Comparison of ENCODE assay signal across 23 mouse cellular contexts in genomic region chr9:9944872-9945271, GRCm38 (mm10).
A peak's percentile ranks its signal among the peaks of the same experiment; 100 is the strongest.
DNase-seq lines count a peak whose midpoint lies in the region; ATAC-seq and TF ChIP-seq lines count a peak whose summit lies in the region.
"Had no signal": no experiment of that assay in that cellular context is flagged by ENCODE, and none has a peak within 500 bp of the region (broad histone marks: within the 10 kb centered on the region; RNA-seq: fewer than 3 reads in every experiment).

No protein-coding gene starts in this region.

- H3K4me3 ChIP-seq in kidney, postnatal 0 days (replicated peaks; ENCODE audit: low read depth, low read length): no peak overlapping the region
- H3K4me3 ChIP-seq in lung, embryonic 16.5 days (ENCODE audit: low read length): no peak overlapping the region
- H3K4me3 ChIP-seq: embryonic facial prominence, embryonic 10.5 days; embryonic facial prominence, embryonic 12.5 days; forebrain, embryonic 13.5 days; forebrain, embryonic 15.5 days had no signal

- no peak overlapping the region for H3K27ac ChIP-seq in kidney, postnatal 0 days
- H3K27ac ChIP-seq in lung, embryonic 16.5 days (ENCODE audit: low read length): no peak overlapping the region
- H3K27ac ChIP-seq: embryonic facial prominence, embryonic 10.5 days; embryonic facial prominence, embryonic 12.5 days; forebrain, embryonic 13.5 days; forebrain, embryonic 15.5 days had no signal

- no peak overlapping the region for H3K4me2 ChIP-seq in kidney, postnatal 0 days (ENCODE audit: low read length)
- H3K4me2 ChIP-seq in lung, embryonic 16.5 days (ENCODE audit: low read depth, low read length): no peak overlapping the region
- H3K4me2 ChIP-seq: embryonic facial prominence, embryonic 12.5 days; forebrain, embryonic 13.5 days; forebrain, embryonic 15.5 days had no signal

- H3K9ac ChIP-seq in kidney, postnatal 0 days (ENCODE audit: low read depth, low read length): no peak overlapping the region
- H3K9ac ChIP-seq in lung, embryonic 16.5 days (ENCODE audit: low read length): no peak overlapping the region
- H3K9ac ChIP-seq: embryonic facial prominence, embryonic 12.5 days; forebrain, embryonic 13.5 days; forebrain, embryonic 15.5 days; forebrain, postnatal 0 days had no signal

- H3K36me3 ChIP-seq in kidney, postnatal 0 days (ENCODE audit: insufficient read depth, low read length): no peaks in the 10 kb centered on the region
- H3K36me3 ChIP-seq in lung, embryonic 16.5 days (ENCODE audit: control insufficient read depth, insufficient read depth, low read length): no peaks in the 10 kb centered on the region
- H3K36me3 ChIP-seq: embryonic facial prominence, embryonic 10.5 days; embryonic facial prominence, embryonic 12.5 days; forebrain, embryonic 15.5 days; G1E had no signal

- no peak for TF ChIP-seq CTCF in kidney, postnatal 0 days (IDR thresholded peaks at IDR 0.05; ENCODE audit: low read depth)

- ATAC-seq in kidney, postnatal 0 days (replicated peaks; ENCODE audit: low FRiP score, low read depth): no peak
- peak; percentile 74 for ATAC-seq in lung, embryonic 16.5 days (ENCODE audit: low read depth)
- ATAC-seq: CD4-positive, CD25-positive, alpha-beta regulatory T cell, adult 4 months; forebrain, embryonic 13.5 days; forebrain, embryonic 15.5 days; forebrain, postnatal 0 days; Patski had no signal

- DNase-seq in cerebellum, adult 9-10 months: peak; percentile 3
- no peak for DNase-seq in cerebellum, postnatal 10 days
- DNase-seq in kidney, postnatal 0 days (ENCODE audit: low spot score): peak; percentile 25
- DNase-seq in kidney, adult 9 months: no peak
- no peak for DNase-seq in lung, adult 18-20 months
- DNase-seq in brain, adult 2 months (ENCODE audit: low read depth, low spot score): peak; percentile 26
- DNase-seq: adrenal gland, adult 2 months; adrenal gland, postnatal 10 days; adrenal gland, postnatal 25 days; B cell, adult 2 months; cerebellum, adult 11-12 months; cerebellum, adult 9-11 months; cerebellum, postnatal 25 days; forebrain, postnatal 0 days had no signal

- WGBS in kidney, postnatal 0 days: 61% methylated on average over 1 of the region's 1 CpGs
- WGBS in lung, embryonic 16.5 days: 26% methylated on average over 1 of the region's 1 CpGs

- no peaks in the 10 kb centered on the region for H3K9me3 ChIP-seq in kidney, postnatal 0 days (replicated peaks; ENCODE audit: low read length)
- H3K9me3 ChIP-seq in lung, embryonic 16.5 days (ENCODE audit: control insufficient read depth, low read length): no peaks in the 10 kb centered on the region
- H3K9me3 ChIP-seq: embryonic facial prominence, embryonic 10.5 days; embryonic facial prominence, embryonic 12.5 days; forebrain, embryonic 13.5 days; forebrain, embryonic 15.5 days; G1E had no signal

- H3K4me1 ChIP-seq in kidney, postnatal 0 days (replicated peaks; ENCODE audit: insufficient read depth, low read length): no peaks in the 10 kb centered on the region
- no peaks in the 10 kb centered on the region for H3K4me1 ChIP-seq in lung, embryonic 16.5 days (replicated peaks; ENCODE audit: control insufficient read depth, insufficient read depth, low read length)
- H3K4me1 ChIP-seq: embryonic facial prominence, embryonic 10.5 days; embryonic facial prominence, embryonic 12.5 days; forebrain, embryonic 13.5 days had no signal

- H3K27me3 ChIP-seq in kidney, postnatal 0 days (ENCODE audit: insufficient read depth, low read length): no peaks in the 10 kb centered on the region
- no peaks in the 10 kb centered on the region for H3K27me3 ChIP-seq in lung, embryonic 16.5 days (ENCODE audit: control insufficient read depth, insufficient read depth, low read depth, low read length)
- H3K27me3 ChIP-seq: CH12.LX; embryonic facial prominence, embryonic 12.5 days; forebrain, embryonic 13.5 days; forebrain, embryonic 15.5 days; Patski had no signal

Comparison
In these comparisons a context has a peak if more than half of its experiments do, and no peak if none do; other contexts are left out.
1. DNase-seq: peak in cerebellum, adult 9-10 months (single experiment), kidney, postnatal 0 days (single experiment) and brain, adult 2 months (single experiment); none in cerebellum, postnatal 10 days (0 of 2), kidney, adult 9 months (single experiment) and lung, adult 18-20 months (0 of 2).